Mouse (Mus musculus) testis, postnatal 10 days (tissue): ENCODE data around the gene Vwa2.

Experiments used
- DNase-seq: peaks from one replicate; pipeline ENCODE4 v3.0.0; 2021; ENCODE audit warnings: low spot score

The Vwa2 gene

DNA sequence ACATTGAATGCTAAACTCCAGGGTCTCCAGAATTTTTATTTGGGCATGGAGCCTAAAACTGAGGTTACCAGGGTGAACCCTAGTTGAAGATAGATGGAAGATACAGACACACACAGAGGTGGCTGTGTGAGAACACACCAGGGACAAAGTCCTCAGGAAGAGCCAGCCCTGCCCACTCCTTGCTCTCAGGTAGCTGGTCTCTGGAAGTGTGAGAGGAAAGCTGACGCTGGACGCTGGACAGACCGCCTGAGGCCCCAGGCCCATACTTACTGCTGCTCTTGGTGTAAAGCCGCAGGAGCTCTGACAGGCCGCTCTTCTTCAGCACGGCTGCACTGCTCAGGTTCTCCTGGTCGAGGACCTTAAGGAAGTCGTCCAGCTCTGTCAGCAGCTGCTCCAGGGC lies 75.8 kb downstream of the Vwa2 start:
- DNase-seq, result no peak

- DNase-seq, result no peak
Observed at GRCm38 (mm10) chr19:56950818-56951217, 76.8 kb downstream of the Vwa2 start.

DNA sequence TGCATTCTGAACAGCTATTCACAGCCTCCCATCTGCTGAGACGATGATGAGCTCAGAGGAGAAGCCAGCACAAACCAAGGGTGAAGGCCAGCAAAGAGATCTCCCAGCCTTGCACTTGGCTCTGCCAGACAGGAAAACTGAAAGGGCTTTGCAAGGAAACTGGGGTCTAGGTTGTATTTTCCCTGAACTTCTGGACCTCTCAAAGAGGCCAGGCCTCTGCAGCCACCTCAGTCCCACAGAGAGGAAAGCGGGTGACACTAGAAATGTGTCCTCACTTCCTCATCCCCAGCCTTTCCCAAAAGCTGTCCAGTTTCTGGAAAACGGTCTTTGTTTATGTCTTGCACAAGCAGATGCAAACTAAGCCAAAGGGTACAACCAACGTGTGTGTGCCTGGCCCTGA lies 79.8 kb downstream of the Vwa2 start:
- no peak for DNase-seq

GRCm38 (mm10) chr19:56954857-56955256 lies 80.8 kb downstream of the Vwa2 start:
- no peak for DNase-seq

DNA sequence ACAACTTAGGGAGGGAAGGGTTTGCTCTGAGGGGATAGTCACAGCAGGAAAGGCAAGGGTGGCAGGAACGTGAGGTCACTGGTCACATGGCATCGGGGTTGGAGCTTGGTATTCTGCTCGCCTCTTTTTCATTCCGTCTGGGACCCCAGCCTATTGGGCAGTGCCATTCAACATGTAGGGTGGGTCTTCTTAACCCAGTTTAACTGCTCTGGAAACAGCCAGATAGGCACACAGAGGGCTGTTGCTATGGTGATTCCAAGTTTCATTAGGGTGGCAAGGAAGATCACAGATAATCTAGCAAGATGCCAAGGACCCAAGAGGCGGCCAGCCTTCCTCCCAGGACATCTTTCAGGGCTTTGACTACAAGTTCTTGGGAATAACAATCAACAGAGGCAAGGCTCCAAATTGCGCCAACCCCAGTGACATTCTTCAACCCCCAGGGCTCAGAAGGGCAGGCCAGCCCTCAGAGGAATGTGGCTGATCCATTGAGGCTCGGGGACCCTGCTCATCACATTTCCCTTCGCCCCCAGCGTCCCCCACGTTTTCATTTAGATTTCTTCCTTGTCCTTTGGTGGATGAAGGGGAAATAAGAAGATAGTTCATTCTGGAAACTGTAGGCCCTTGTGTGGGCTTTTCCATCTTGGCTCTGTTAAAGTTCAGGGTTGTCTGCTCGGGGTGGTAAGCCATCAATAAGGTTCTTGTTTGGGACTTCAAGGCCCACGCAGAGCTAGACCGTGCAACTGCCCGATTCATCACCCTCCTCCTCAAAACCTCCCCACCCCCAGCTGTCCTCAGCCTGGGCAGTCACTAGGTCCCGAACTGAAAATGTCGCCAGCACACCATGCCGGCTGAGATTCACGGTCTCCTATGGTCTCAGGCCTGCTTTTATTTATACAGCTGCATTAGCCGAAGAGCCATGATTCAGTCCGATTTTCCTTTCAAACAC lies 81.8 kb downstream of the Vwa2 start:
- no peak for DNase-seq

DNA sequence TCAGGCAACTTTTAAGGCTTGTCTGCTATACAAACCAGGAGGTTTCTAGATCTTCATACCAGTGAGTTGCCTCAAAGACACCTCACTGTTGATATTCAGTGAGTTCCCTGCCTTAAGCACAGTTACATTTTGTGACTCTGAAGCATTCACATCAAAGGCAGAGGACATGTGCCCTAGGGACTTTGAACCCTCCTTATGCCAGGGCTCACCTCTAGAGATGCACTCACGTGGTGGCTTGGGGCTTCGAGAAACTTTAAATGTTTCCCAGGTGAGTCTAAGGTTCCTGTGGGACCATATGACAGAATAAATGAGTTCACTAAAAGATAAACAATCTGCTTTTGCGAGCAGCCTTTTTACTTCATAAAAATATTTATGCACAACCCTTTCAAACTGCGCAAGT lies 84.0 kb downstream of the Vwa2 start:
- DNase-seq, result no peak

GRCm38 (mm10) chr19:56958582-56959021 lies 84.6 kb downstream of the Vwa2 start:
- DNase-seq, result no peak

DNA sequence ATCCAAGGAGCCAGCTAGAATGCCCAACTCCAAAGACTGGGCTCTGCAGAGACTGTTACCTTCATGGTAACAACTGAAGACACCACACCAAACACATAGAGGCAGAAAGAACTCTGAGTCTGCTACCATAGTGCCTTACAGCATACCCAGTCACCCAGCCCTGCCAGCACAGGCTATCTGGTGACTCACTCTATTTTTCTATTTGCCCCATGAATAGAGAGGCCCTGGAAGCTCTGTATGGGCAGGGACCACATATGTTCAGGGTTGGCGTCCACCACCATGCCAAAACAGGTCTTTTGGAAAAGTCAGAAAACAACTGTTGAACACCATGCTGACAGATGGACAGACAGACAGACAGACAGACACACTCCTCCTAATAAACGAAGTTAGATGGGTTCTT lies 85.0 kb downstream of the Vwa2 start:
- DNase-seq, result no peak

- DNase-seq, result no peak
Observed at GRCm38 (mm10) chr19:56959601-56960000, 85.6 kb downstream of the Vwa2 start.
